Mouse (Mus musculus) heart, adult 18-20 months (tissue): ENCODE data around the gene Rgl1. TPM values are rescaled to one million over a fixed set of nuclear protein-coding genes. Genes with fewer than 3 reads are reported as not detected.
A peak's percentile ranks its signal among the peaks of the same experiment; 100 is the strongest.

Source experiments
- DNase-seq, 2 experiments: peaks; one replicate each; pipeline ENCODE4 v3.0.0; 2021 to 2022; ENCODE audit warnings: mixed read lengths in 1 of 2
- long read RNA-seq, 2 experiments: library from polyadenylated mRNA; stranded (forward); transcript quantifications; one replicate each; pipeline ENCODE4 v2.0.0; 2021
- total RNA-seq, 2 experiments: library from RNA; stranded (reverse); gene quantifications; 2 replicates each; pipeline ENCODE4 v1.2.3; 2021

Rgl1 gene
- 10 to 100 TPM; 23.5 to 25.8 TPM for total RNA-seq
- long read RNA-seq, experiment 1, full-length matches to known transcripts: 18 of 24 reads
- long read RNA-seq, experiment 1, partial matches to known transcripts: 2 of 24 reads
- long read RNA-seq, experiment 1, other reads (novel, unspliced or antisense): 4 of 24 reads
- long read RNA-seq, experiment 2, full-length matches to known transcripts: 5 of 11 reads
- long read RNA-seq, experiment 2, partial matches to known transcripts: 4 of 11 reads
- long read RNA-seq, experiment 2, other reads (novel, unspliced or antisense): 2 of 11 reads

- DNase-seq: peak; percentile 96 to 99
Measured at GRCm38 (mm10) chr1:152766032-152766772, at the start of gene Rgl1, which contains the start of gene Arpc5. Gene Rgl1 (minus strand): TSS chr1:152766351. Gene Arpc5 (plus strand): TSS chr1:152766542.

- DNase-seq: peak in 1 of 2 experiments; percentile 28
Measured at GRCm38 (mm10) chr1:152815265-152815701, 49.1 kb upstream of the Rgl1 start.

- DNase-seq: no peak
Measured at GRCm38 (mm10) chr1:152810533-152811439, 44.6 kb upstream of the Rgl1 start.

GRCm38 (mm10) chr1:152809541-152810252 lies 43.5 kb upstream of the Rgl1 start:
- peak; percentile 37 to 76 for DNase-seq

GRCm38 (mm10) chr1:152808392-152808680 lies 42.2 kb upstream of the Rgl1 start:
- no peak for DNase-seq

GRCm38 (mm10) chr1:152807619-152808391 lies 41.7 kb upstream of the Rgl1 start:
- DNase-seq: peak in 1 of 2 experiments; percentile 59

- DNase-seq: peak in 1 of 2 experiments; percentile 34
Measured at GRCm38 (mm10) chr1:152804907-152805306, 38.8 kb upstream of the Rgl1 start.

GRCm38 (mm10) chr1:152800633-152801176 lies 34.6 kb upstream of the Rgl1 start:
- no peak for DNase-seq

GRCm38 (mm10) chr1:152799897-152800296 lies 33.7 kb upstream of the Rgl1 start, which contains the start of gene Ncf2:
Gene Ncf2 (plus strand): TSS chr1:152800194.
- DNase-seq: peak in 1 of 2 experiments; percentile 56

- peak in 1 of 2 experiments; percentile 68 for DNase-seq
Measured at GRCm38 (mm10) chr1:152798125-152798524, 32.0 kb upstream of the Rgl1 start.

GRCm38 (mm10) chr1:152796683-152797263 lies 30.6 kb upstream of the Rgl1 start:
- DNase-seq: peak in 1 of 2 experiments; percentile 37

- DNase-seq: no peak
Measured at GRCm38 (mm10) chr1:152795688-152796255, 29.6 kb upstream of the Rgl1 start.

- DNase-seq: no peak
Measured at GRCm38 (mm10) chr1:152793495-152794130, 27.5 kb upstream of the Rgl1 start.

GRCm38 (mm10) chr1:152792736-152793494 lies 26.8 kb upstream of the Rgl1 start:
- DNase-seq: no peak

GRCm38 (mm10) chr1:152791269-152791668 lies 25.1 kb upstream of the Rgl1 start:
- no peak for DNase-seq

GRCm38 (mm10) chr1:152790821-152791220 lies 24.7 kb upstream of the Rgl1 start:
- DNase-seq: no peak

GRCm38 (mm10) chr1:152790254-152790653 lies 24.1 kb upstream of the Rgl1 start:
- peak; percentile 41 to 67 for DNase-seq

- no peak for DNase-seq
Measured at GRCm38 (mm10) chr1:152788121-152788660, 22.0 kb upstream of the Rgl1 start.
